Mouse (Mus musculus) G1E (cell line): Measurements from ENCODE around the gene Pick1.

Source experiments
- CTCF ChIP-seq: IDR thresholded peaks from 2 replicates; pipeline ENCODE4 v1.5.1; 2012; ENCODE audit warnings: low read depth, low read length, inconsistent platforms, mixed read lengths
- POLR2AphosphoS5 ChIP-seq: IDR thresholded peaks from 2 replicates; pipeline ENCODE4 v1.6.1; 2012; ENCODE audit warnings: low read depth, low read length, inconsistent platforms; ENCODE audit not compliant: insufficient replicate concordance

GRCm38 (mm10) chr15:79219572-79219971 is 9.4 kb upstream of the Pick1 start:
- TF ChIP-seq CTCF (no peak), POLR2AphosphoS5 (no peak)
